Mouse (Mus musculus) liver, postnatal 0 days (tissue): ENCODE measurements around the gene Rspo1.

Source experiments
- CTCF ChIP-seq: sonication (generic); IDR thresholded peaks from 2 replicates; pipeline ENCODE4 v1.5.1; 2016; ENCODE audit warnings: antibody characterized with exemption, low read depth
- EP300 ChIP-seq: IDR thresholded peaks from 2 replicates; pipeline ENCODE4 v1.6.1; 2016; ENCODE audit warnings: antibody characterized with exemption, low read depth, mild to moderate bottlenecking

DNA sequence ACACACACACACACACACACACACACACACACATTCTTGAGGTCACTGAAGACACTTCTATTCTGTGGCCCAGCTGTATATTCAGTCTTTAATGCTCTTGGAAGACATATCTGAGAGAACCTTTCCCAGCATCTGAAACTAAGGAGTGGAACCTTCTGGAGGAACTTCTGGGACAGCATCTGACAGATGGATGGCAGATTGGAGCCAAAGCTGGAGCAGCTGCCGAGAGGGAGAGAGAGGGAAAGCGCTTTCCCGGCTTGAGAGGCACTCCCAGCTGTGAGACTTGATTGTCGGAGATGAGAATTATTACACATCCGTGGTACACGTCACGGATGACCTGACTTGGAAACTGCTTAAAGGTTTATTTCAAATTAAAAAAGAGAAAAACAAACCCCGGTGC, 22.5 kb downstream of the Rspo1 start:
- TF ChIP-seq CTCF (no peak), EP300 (no peak)
